Mouse (Mus musculus): ENCODE results near the gene Gm15737. TPM values are rescaled to one million over a fixed set of nuclear protein-coding genes. Genes with fewer than 3 reads are reported as not detected.

The Gm15737 gene
- polyA plus RNA-seq, 1 experiment from 2014 or later, result 0.13 TPM

DNA sequence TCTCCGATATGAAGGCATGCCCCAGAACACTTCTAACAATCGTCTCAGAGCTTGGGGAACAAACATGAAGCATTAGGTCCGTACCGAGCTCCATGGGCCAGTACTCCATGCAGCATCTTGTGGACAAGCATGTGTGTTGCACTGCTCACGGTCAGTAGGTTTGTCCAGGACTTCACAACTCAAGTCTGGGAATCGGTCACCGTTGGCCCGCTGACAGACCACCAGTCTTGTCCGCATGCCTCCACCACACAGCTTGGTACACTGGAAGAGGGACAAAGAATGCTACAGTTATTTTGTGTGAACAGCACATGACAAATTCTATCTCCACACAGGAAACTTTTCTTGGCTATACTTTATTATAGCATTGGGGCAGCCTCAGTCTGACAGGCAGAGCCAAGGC lies 19.9 kb upstream of the Gm15737 start:
- no peak for ATAC-seq (ENCODE audit: insufficient number of reproducible peaks, insufficient read depth, low FRiP score, low TSS enrichment)
- no peak overlapping the region for H3K4me3 ChIP-seq
- no peak overlapping the region for H3K4me2 ChIP-seq (replicated peaks)
- WGBS, result 96% methylated on average over 9 of the region's 9 CpGs
- no peaks in the 10 kb centered on the region for H3K9me3 ChIP-seq
- H3K9ac ChIP-seq, result no peak overlapping the region
- peaks cover 6% of the 10 kb centered on the region; the same call in 1 of the 2 replicates for H3K4me1 ChIP-seq
- H3K27ac ChIP-seq, result no peak overlapping the region
- H3K36me3 ChIP-seq, result 0 out of 2 replicates have a peak, but pooled peaks cover 7% of the 10 kb centered on the region
- H3K27me3 ChIP-seq, result no peaks in the 10 kb centered on the region

DNA sequence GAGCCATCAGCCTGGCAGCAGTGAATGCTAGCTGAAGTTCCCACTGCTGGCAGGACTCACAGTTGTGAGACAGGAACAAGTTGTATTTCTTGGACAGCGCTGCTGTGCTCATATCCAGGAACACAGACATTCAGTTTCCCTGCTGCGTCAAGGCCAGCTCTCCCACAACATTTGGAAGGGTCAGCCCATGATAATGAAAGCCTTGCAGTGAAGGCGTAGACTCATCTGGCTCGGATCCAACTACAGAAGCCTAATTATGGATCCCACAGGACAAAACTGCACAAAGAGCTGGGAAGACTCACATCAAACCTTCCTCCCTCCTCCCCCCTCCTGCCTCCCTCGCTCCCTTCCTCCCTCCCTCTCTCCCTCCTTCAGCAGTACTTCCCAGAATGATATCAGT lies 18.9 kb upstream of the Gm15737 start:
- Histone ChIP-seq H3K9me3 (no peaks in the 10 kb centered on the region), H3K9ac (no peak overlapping the region), H3K4me2 (replicated peaks) (no peak overlapping the region), H3K27me3 (no peaks in the 10 kb centered on the region), H3K36me3 (0 out of 2 replicates have a peak, but pooled peaks cover 7% of the 10 kb centered on the region), H3K4me3 (no peak overlapping the region), H3K27ac (no peak overlapping the region), H3K4me1 (peaks cover 6% of the 10 kb centered on the region; the same call in 1 of the 2 replicates)
- 48% methylated on average over 5 of the region's 5 CpGs for WGBS
- peak; percentile 47; the same call in 1 of the 2 replicates for ATAC-seq (ENCODE audit: insufficient number of reproducible peaks, insufficient read depth, low FRiP score, low TSS enrichment)

GRCm38 (mm10) chr6:92854873-92855272 lies 14.3 kb upstream of the Gm15737 start:
- no peaks in the 10 kb centered on the region for H3K9me3 ChIP-seq
- no peak overlapping the region for H3K4me2 ChIP-seq (replicated peaks)
- H3K4me1 ChIP-seq, result peaks cover 10% of the 10 kb centered on the region; the same call in 1 of the 2 replicates
- 80% methylated on average over 4 of the region's 4 CpGs for WGBS
- no peak overlapping the region for H3K9ac ChIP-seq
- H3K27ac ChIP-seq, result no peak overlapping the region
- H3K36me3 ChIP-seq, result 0 out of 2 replicates have a peak, but pooled peaks cover 6% of the 10 kb centered on the region
- ATAC-seq (ENCODE audit: insufficient number of reproducible peaks, insufficient read depth, low FRiP score, low TSS enrichment), result no peak
- H3K4me3 ChIP-seq, result no peak overlapping the region
- no peaks in the 10 kb centered on the region for H3K27me3 ChIP-seq

DNA sequence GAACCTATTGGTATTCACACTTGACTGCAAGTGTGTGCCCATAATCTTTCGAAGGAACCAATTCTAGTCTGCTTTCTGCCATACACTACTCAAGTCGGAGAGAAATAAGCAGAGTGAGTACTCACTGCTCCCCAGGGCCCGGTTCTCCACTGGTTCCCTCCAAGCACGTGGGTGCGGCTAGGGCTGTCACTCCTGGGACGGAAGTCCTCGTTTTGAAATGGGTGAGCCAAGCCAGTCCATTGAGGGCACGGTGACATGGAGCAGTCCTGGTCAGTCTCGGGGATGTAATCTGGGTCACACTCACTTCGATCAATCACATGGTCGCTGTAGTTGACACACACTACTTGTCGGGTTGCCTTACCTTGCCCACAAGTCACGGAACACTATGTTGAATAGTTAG lies 11.4 kb upstream of the Gm15737 start:
- 92% methylated on average over 13 of the region's 13 CpGs for WGBS
- Histone ChIP-seq H3K4me2 (replicated peaks) (no peak overlapping the region), H3K9ac (no peak overlapping the region), H3K4me1 (peaks cover 4% of the 10 kb centered on the region; the same call in 1 of the 2 replicates), H3K4me3 (no peak overlapping the region), H3K9me3 (no peaks in the 10 kb centered on the region), H3K27me3 (no peaks in the 10 kb centered on the region), H3K36me3 (0 out of 2 replicates have a peak, but pooled peaks cover 12% of the 10 kb centered on the region), H3K27ac (no peak overlapping the region)
- ATAC-seq (ENCODE audit: insufficient number of reproducible peaks, insufficient read depth, low FRiP score, low TSS enrichment), result 0 out of 2 replicates have a peak, but pooled peaks have one; percentile 41

- H3K27me3 ChIP-seq, result no peaks in the 10 kb centered on the region
- H3K9ac ChIP-seq, result no peak overlapping the region
- 0 out of 2 replicates have a peak, but pooled peaks cover 12% of the 10 kb centered on the region for H3K36me3 ChIP-seq
- no peaks in the 10 kb centered on the region for H3K9me3 ChIP-seq
- no peak overlapping the region for H3K4me2 ChIP-seq (replicated peaks)
- 84% methylated on average over 12 of the region's 12 CpGs for WGBS
- ATAC-seq (ENCODE audit: insufficient number of reproducible peaks, insufficient read depth, low FRiP score, low TSS enrichment), result no peak
- H3K4me1 ChIP-seq, result peaks cover 4% of the 10 kb centered on the region; the same call in 1 of the 2 replicates
- H3K27ac ChIP-seq, result no peak overlapping the region
- no peak overlapping the region for H3K4me3 ChIP-seq
These were observed 10.2 kb upstream of the Gm15737 start for GRCm38 (mm10) chr6:92858721-92859510.

DNA sequence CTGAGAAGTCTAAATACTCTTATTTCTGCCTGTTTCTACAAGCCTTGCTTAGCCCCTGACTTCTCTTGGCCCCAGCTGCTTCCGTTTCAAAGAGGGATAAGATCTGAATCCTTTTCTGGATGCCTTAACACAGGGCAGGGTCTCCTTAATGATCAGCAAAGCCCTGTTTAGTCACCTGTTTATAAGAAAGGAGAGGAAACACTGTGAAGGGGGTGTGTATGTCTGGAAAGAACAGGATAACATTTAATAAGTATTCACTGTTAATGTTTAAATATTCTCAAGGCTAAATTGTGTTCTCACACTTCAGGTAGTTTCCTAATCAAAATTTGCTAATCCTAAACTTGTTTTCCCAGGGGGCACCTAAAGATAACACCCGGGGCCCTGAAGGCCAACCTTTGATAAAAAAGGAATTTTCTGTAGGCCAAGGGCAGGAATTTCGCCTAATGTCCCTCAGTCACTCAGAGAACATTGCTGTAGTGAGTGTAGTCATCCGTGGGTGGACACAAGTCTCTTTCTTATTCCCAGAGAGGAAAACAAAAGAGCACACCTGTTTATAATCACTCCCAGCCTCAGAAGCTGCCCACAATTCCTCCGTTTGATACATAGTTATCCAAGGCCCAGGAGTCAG lies 8.8 kb upstream of the Gm15737 start:
- 46% methylated on average over 5 of the region's 5 CpGs for WGBS
- H3K36me3 ChIP-seq, result 0 out of 2 replicates have a peak, but pooled peaks cover 12% of the 10 kb centered on the region
- no peak overlapping the region for H3K9ac ChIP-seq
- H3K9me3 ChIP-seq, result no peaks in the 10 kb centered on the region
- H3K4me1 ChIP-seq, result peaks cover 4% of the 10 kb centered on the region; the same call in 1 of the 2 replicates
- no peak overlapping the region for H3K4me2 ChIP-seq (replicated peaks)
- H3K27me3 ChIP-seq, result no peaks in the 10 kb centered on the region
- no peak overlapping the region for H3K4me3 ChIP-seq
- no peak overlapping the region for H3K27ac ChIP-seq
- ATAC-seq (ENCODE audit: insufficient number of reproducible peaks, insufficient read depth, low FRiP score, low TSS enrichment), result no peak

DNA sequence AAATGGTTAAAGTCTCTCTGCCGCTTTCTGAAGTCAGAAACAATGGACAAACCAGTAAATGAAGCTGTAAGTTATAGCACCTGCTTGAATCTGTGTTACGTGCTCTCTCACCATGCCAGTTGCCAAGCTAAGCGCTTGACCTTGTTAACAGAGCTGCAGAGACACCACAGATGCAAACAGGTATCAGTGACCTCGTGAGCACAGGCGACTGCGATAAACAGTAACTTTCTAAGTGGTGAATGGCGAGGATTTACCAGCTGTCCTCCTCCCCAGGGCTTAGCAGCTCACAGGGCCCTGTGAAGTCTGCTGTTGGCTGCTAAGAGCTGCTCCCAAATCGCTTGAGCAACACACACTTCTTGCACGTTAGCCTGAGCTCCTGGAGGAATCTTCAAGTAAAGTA lies 6.6 kb upstream of the Gm15737 start:
- H3K4me1 ChIP-seq, result no peaks in the 10 kb centered on the region
- no peak overlapping the region for H3K4me3 ChIP-seq
- no peak overlapping the region for H3K4me2 ChIP-seq (replicated peaks)
- no peaks in the 10 kb centered on the region for H3K9me3 ChIP-seq
- 75% methylated on average over 9 of the region's 9 CpGs for WGBS
- no peak overlapping the region for H3K27ac ChIP-seq
- H3K27me3 ChIP-seq, result no peaks in the 10 kb centered on the region
- ATAC-seq (ENCODE audit: insufficient number of reproducible peaks, insufficient read depth, low FRiP score, low TSS enrichment), result no peak
- H3K9ac ChIP-seq, result no peak overlapping the region
- 0 out of 2 replicates have a peak, but pooled peaks cover 12% of the 10 kb centered on the region for H3K36me3 ChIP-seq

- H3K4me1 ChIP-seq, result peaks cover 11% of the 10 kb centered on the region
- no peaks in the 10 kb centered on the region for H3K27me3 ChIP-seq
- H3K4me2 ChIP-seq (replicated peaks), result peak overlapping the region; percentile 7; the same call in 1 of the 2 replicates
- peak; percentile 69; the same call in 1 of the 2 replicates for ATAC-seq (ENCODE audit: insufficient number of reproducible peaks, insufficient read depth, low FRiP score, low TSS enrichment)
- peak overlapping the region; percentile 64 for H3K27ac ChIP-seq
- 29% methylated on average over 16 of the region's 16 CpGs for WGBS
- H3K9me3 ChIP-seq, result no peaks in the 10 kb centered on the region
- no peak overlapping the region for H3K9ac ChIP-seq
- H3K4me3 ChIP-seq, result no peak overlapping the region
- peaks cover 8% of the 10 kb centered on the region; the same call in 1 of the 2 replicates for H3K36me3 ChIP-seq
These were observed 544 bp downstream of the Gm15737 start for GRCm38 (mm10) chr6:92869582-92870219.

DNA sequence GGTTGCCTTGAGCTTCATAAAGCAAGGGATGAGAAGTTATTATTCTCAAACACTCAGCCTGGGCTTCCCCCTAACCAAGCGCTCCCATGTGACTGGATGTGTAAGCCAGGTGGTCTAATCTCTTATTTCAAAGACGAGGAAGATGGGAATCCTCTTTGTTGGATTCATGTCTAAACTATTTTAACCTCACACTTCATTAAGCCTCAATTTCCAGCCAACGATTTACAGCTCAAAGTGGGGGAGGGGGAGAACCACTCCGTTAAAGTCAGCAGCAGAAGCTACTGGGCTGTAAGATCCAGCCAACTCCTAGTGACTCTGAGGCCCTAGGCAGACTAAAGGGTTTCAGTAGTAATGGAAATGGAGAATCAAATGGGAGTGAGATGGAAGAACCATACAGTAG lies 2.7 kb downstream of the Gm15737 start:
- H3K9me3 ChIP-seq, result no peaks in the 10 kb centered on the region
- 75% methylated on average over 4 of the region's 4 CpGs for whole genome bisulfite sequencing
- H3K36me3 ChIP-seq, result peaks cover 12% of the 10 kb centered on the region; the same call in 1 of the 2 replicates
- no peak overlapping the region for H3K4me3 ChIP-seq
- H3K4me1 ChIP-seq, result peaks cover 11% of the 10 kb centered on the region
- ATAC-seq (ENCODE audit: insufficient number of reproducible peaks, insufficient read depth, low FRiP score, low TSS enrichment), result no peak
- no peaks in the 10 kb centered on the region for H3K27me3 ChIP-seq
- H3K4me2 ChIP-seq (replicated peaks), result no peak overlapping the region
- H3K27ac ChIP-seq, result no peak overlapping the region
- H3K9ac ChIP-seq, result no peak overlapping the region

GRCm38 (mm10) chr6:92872766-92873165 lies 3.6 kb downstream of the Gm15737 start:
- peaks cover 19% of the 10 kb centered on the region; the same call in 1 of the 2 replicates for H3K36me3 ChIP-seq
- no peaks in the 10 kb centered on the region for H3K9me3 ChIP-seq
- no peak overlapping the region for H3K27ac ChIP-seq
- 89% methylated on average over 10 of the region's 10 CpGs for WGBS
- no peaks in the 10 kb centered on the region for H3K27me3 ChIP-seq
- no peak overlapping the region for H3K4me2 ChIP-seq (replicated peaks)
- peaks cover 11% of the 10 kb centered on the region for H3K4me1 ChIP-seq
- no peak for ATAC-seq (ENCODE audit: insufficient number of reproducible peaks, insufficient read depth, low FRiP score, low TSS enrichment)
- no peak overlapping the region for H3K9ac ChIP-seq
- no peak overlapping the region for H3K4me3 ChIP-seq

- H3K9me3 ChIP-seq, result no peaks in the 10 kb centered on the region
- H3K9ac ChIP-seq, result no peak overlapping the region
- no peak overlapping the region for H3K4me3 ChIP-seq
- no peak for ATAC-seq (ENCODE audit: insufficient number of reproducible peaks, insufficient read depth, low FRiP score, low TSS enrichment)
- H3K4me2 ChIP-seq (replicated peaks), result no peak overlapping the region
- no peaks in the 10 kb centered on the region for H3K27me3 ChIP-seq
- WGBS, result 58% methylated on average over 5 of the region's 5 CpGs
- no peak overlapping the region for H3K27ac ChIP-seq
- H3K4me1 ChIP-seq, result peaks cover 4% of the 10 kb centered on the region
- peaks cover 22% of the 10 kb centered on the region; the same call in 1 of the 2 replicates for H3K36me3 ChIP-seq
These were observed 5.7 kb downstream of the Gm15737 start for GRCm38 (mm10) chr6:92874854-92875253.
